Mouse (Mus musculus): ENCODE data around the gene Rps6kc1.

DNA sequence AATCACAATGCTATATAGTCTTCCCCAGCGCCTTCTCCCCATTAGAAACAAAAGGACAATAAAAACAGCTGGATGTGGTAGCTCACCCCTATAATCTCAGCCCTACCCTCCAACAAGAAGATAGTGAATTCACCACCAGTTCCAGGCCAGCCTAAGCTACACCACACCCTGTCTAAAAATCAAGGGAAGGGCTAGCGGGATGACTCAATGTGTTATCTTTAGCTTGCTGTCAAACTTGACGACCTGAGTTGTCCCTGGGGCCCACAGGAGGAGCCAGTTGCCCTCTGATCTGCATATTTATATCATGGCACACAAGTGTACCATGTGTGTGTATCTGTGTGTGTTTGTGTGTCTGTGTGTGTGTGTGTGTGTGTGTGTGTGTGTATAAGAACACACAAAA, 57.1 kb downstream of the Rps6kc1 start:
- no peak for TF ChIP-seq ZC3H11A (IDR thresholded peaks at IDR 0.05; ENCODE audit: low read depth, low read length)
- no peak for TF ChIP-seq MAX (IDR thresholded peaks at IDR 0.05; ENCODE audit: low read length)

Data from CH12.LX (cell line).